Comparison of ENCODE assay signal across 28 mouse cellular contexts in genomic region chr1:39796765-39797164, GRCm38 (mm10). TPM values are rescaled to one million over a fixed set of nuclear protein-coding genes. Genes with fewer than 3 reads are reported as not detected.
DNase-seq lines count a peak whose midpoint lies in the region; TF ChIP-seq lines count a peak whose summit lies in the region.
"Had no signal": no experiment of that assay in that cellular context is flagged by ENCODE, and none has a peak within 500 bp of the region (broad histone marks: within the 10 kb centered on the region; RNA-seq: fewer than 3 reads in every experiment).

No protein-coding gene starts in this region.

- H3K79me2 ChIP-seq in macrophage (ENCODE audit: inconsistent target) = no peaks in the 10 kb centered on the region

- TF ChIP-seq POLR2A in ES-Bruce4 (IDR thresholded peaks at IDR 0.05; ENCODE audit: insufficient read depth, low read length) = no peak
- no peak for TF ChIP-seq POLR2A in lung, adult 2 months (IDR thresholded peaks at IDR 0.05; ENCODE audit: borderline replicate concordance, extremely low read depth, low read depth, low read length)

- no peak for TF ChIP-seq CTCF in ES-Bruce4 (IDR thresholded peaks at IDR 0.05; ENCODE audit: low read depth, low read length)
- TF ChIP-seq CTCF in lung, adult 2 months (IDR thresholded peaks at IDR 0.05; ENCODE audit: insufficient read depth, low read length) = no peak

- H3K4me1 ChIP-seq in ES-Bruce4 (ENCODE audit: control insufficient read depth, insufficient read depth, low read length) = no peaks in the 10 kb centered on the region
- no peaks in the 10 kb centered on the region for H3K4me1 ChIP-seq in lung, adult 2 months (ENCODE audit: control insufficient read depth, insufficient read depth, low read length)
- H3K4me1 ChIP-seq: forebrain, embryonic 12.5 days; forebrain, embryonic 15.5 days; heart, embryonic 15.5 days; hindbrain, embryonic 12.5 days; hindbrain, embryonic 15.5 days had no signal

- 83% methylated on average over 3 of the region's 3 CpGs for WGBS in macrophage (ENCODE audit: missing documents)
- 78% methylated on average over 3 of the region's 3 CpGs for WGBS in lung, adult 2 months

- no peak overlapping the region for H3K9ac ChIP-seq in ES-Bruce4 (ENCODE audit: low read depth, poor library complexity, severe bottlenecking)
- H3K9ac ChIP-seq: forebrain, embryonic 12.5 days; forebrain, embryonic 15.5 days; heart, embryonic 15.5 days; hindbrain, embryonic 12.5 days; hindbrain, embryonic 15.5 days had no signal

- H3K27me3 ChIP-seq in ES-Bruce4 (ENCODE audit: control insufficient read depth, insufficient read depth, low read length, poor library complexity, severe bottlenecking) = no peaks in the 10 kb centered on the region
- H3K27me3 ChIP-seq: forebrain, embryonic 12.5 days; forebrain, embryonic 15.5 days; heart, embryonic 15.5 days; hindbrain, embryonic 12.5 days; hindbrain, embryonic 15.5 days had no signal

- H3K9me3 ChIP-seq in ES-Bruce4 (replicated peaks; ENCODE audit: control insufficient read depth, insufficient read depth, low read length, poor library complexity, severe bottlenecking) = no peaks in the 10 kb centered on the region; the same call in 1 of the 2 replicates
- H3K9me3 ChIP-seq: forebrain, embryonic 12.5 days; forebrain, embryonic 15.5 days; heart, embryonic 15.5 days; hindbrain, embryonic 15.5 days had no signal

- DNase-seq in NIH3T3 (ENCODE audit: low read depth) (peak; percentile 35), adipocyte (ENCODE audit: low spot score) (peak; percentile 66)
- no peak for DNase-seq in heart, postnatal 4 days
- DNase-seq in lung, adult 2 months = no peak
- no peak for DNase-seq in heart, postnatal 10 days
- DNase-seq: adrenal gland, adult 8-10 months; adrenal gland, postnatal 25 days; cerebellum, adult 18-20 months; cerebellum, adult 9-10 months; cerebellum, postnatal 14 days; gastrocnemius, postnatal 25 days; heart, adult 2 months; heart, postnatal 14 days; kidney, adult 2 months had no signal

- no peak overlapping the region for H3K4me3 ChIP-seq in ES-Bruce4 (ENCODE audit: low read depth, low read length)
- no peak overlapping the region for H3K4me3 ChIP-seq in macrophage (ENCODE audit: inconsistent target)
- H3K4me3 ChIP-seq in lung, adult 2 months (replicated peaks; ENCODE audit: extremely low read depth, low read depth, low read length) = no peak overlapping the region
- H3K4me3 ChIP-seq: forebrain, embryonic 12.5 days; forebrain, embryonic 15.5 days; heart, adult 2 months; heart, embryonic 15.5 days; hindbrain, embryonic 12.5 days; hindbrain, embryonic 15.5 days had no signal

- H3K36me3 ChIP-seq in ES-Bruce4 (ENCODE audit: control insufficient read depth, insufficient read depth, low read length, poor library complexity, severe bottlenecking) (no peaks in the 10 kb centered on the region), macrophage (ENCODE audit: inconsistent target) (no peaks in the 10 kb centered on the region)
- H3K36me3 ChIP-seq: forebrain, embryonic 12.5 days; forebrain, embryonic 15.5 days; heart, embryonic 15.5 days; hindbrain, embryonic 12.5 days; hindbrain, embryonic 15.5 days had no signal

- no peak for TF ChIP-seq EP300 in ES-Bruce4 (IDR thresholded peaks at IDR 0.05; ENCODE audit: insufficient read depth, low read depth, low read length)

- H3K27ac ChIP-seq in ES-Bruce4 (ENCODE audit: insufficient read depth, low read length) = peak overlapping the region; percentile 58; the same call in 1 of the 2 replicates
- H3K27ac ChIP-seq in macrophage = peak overlapping the region; percentile 24
- H3K27ac ChIP-seq: forebrain, embryonic 12.5 days; forebrain, embryonic 15.5 days; heart, adult 2 months; heart, embryonic 15.5 days; hindbrain, embryonic 12.5 days; hindbrain, embryonic 15.5 days had no signal

- intact Hi-C loops in heart, postnatal 10 days (cut with DNase I) = loop anchor here (2.0 kb wide), 1 partner anchor 14 kb away; no protein-coding TSS in a partner anchor

RNA-seq across cellular contexts. Expression of gene Gm3646, which starts 8.4 kb away (rescaled TPM):
- not detected in 2 replicates for polyA plus RNA-seq in ES-Bruce4 (2011; ENCODE audit: insufficient read depth, insufficient read length, low read depth, missing spikeins)
- not detected for total RNA-seq in macrophage (2018; cell fraction: chromatin; rRNA removed)
- not detected for total RNA-seq in macrophage (2018; cell fraction: cytosol; rRNA removed)
- total RNA-seq in macrophage (2018; cell fraction: nucleus; rRNA removed) = not detected
- not detected in 3 replicates for polyA plus RNA-seq in macrophage (2018)
- total RNA-seq in heart, postnatal 4 days (2021) = 1 to 10 TPM; 8.2 to 8.6 TPM
- polyA plus RNA-seq in lung, adult 2 months (2012; rRNA removed) = not detected in 2 replicates
- 1 to 10 TPM; 6.9 to 7.5 TPM for total RNA-seq in heart, postnatal 10 days (2021)
- total RNA-seq: adrenal gland, adult 8-10 months; adrenal gland, postnatal 25 days; gastrocnemius, adult 8-10 months; hematopoietic stem cell, adult 5-6 weeks; MEL had no signal
- polyA plus RNA-seq: embryonic facial prominence, embryonic 11.5 days; forebrain, embryonic 12.5 days; forebrain, embryonic 15.5 days; gonadal fat pad, adult 2 months; hindbrain, embryonic 12.5 days; hindbrain, embryonic 15.5 days; intestine, embryonic 14.5 days; intestine, postnatal 0 days; kidney, adult 2 months had no signal

Comparison
In these comparisons a context has a peak if more than half of its experiments do, and no peak if none do; other contexts are left out.
1. DNase-seq: peak in NIH3T3 (single experiment) and adipocyte (single experiment); none in heart, postnatal 4 days (single experiment), lung, adult 2 months (single experiment) and heart, postnatal 10 days (0 of 2).